Mouse (Mus musculus) left cerebral cortex, postnatal 10 days (tissue): ENCODE data around the gene Dnajc7. TPM values are rescaled to one million over a fixed set of nuclear protein-coding genes. Genes with fewer than 3 reads are reported as not detected.
A peak's percentile ranks its signal among the peaks of the same experiment; 100 is the strongest.
"Not testable (repeated sequence)": the region's sequence is repeated elsewhere in the genome, so short reads cannot be mapped to it uniquely, and the experiment has no call there.

Source experiments
- DNase-seq, 2 experiments: peaks; one replicate each; pipeline ENCODE4 v3.0.0; 2021 to 2022; ENCODE audit warnings: low spot score in 2 of 2, mixed read lengths in 1 of 2; ENCODE audit errors: extremely low spot score in 1 of 2
- intact Hi-C: fragments of 180-260 bp; cut with DNase I; formaldehyde crosslinking; loops from one replicate; pipeline ENCODE4 v1.15.1; 2025
- total RNA-seq, 2 experiments: library from RNA; stranded (reverse); gene quantifications; 2 replicates each; pipeline ENCODE4 v1.2.3; 2021

Dnajc7 gene
- total RNA-seq, 2 experiments from 2014 or later: 234 to 253 TPM

- intact Hi-C loops: no loop called here
- DNase-seq: peak; percentile 34 to 85
Observed at GRCm38 (mm10) chr11:100618761-100619484, 1.0 kb downstream of the Dnajc7 start, which contains the start of gene Nkiras2. Gene Nkiras2, plus strand, starts transcription at chr11:100619244.

- intact Hi-C loops: no loop called here
- no peak for DNase-seq
Observed at GRCm38 (mm10) chr11:100617480-100617879, 2.5 kb downstream of the Dnajc7 start.

GRCm38 (mm10) chr11:100616836-100617235 is 3.1 kb downstream of the Dnajc7 start:
- intact Hi-C loops, DNase-seq: not testable (repeated sequence)

GRCm38 (mm10) chr11:100616332-100616731 is 3.6 kb downstream of the Dnajc7 start:
- DNase-seq: no peak
- intact Hi-C loops: no loop called here

GRCm38 (mm10) chr11:100613241-100613640 is 6.7 kb downstream of the Dnajc7 start:
- intact Hi-C loops: loop anchor here (5.0 kb wide), 1 partner anchor 41 kb away; the partner anchor contains the start of gene Cnp
- DNase-seq: no peak

GRCm38 (mm10) chr11:100611627-100612026 is 8.3 kb downstream of the Dnajc7 start:
- intact Hi-C loops: loop anchor here (5.0 kb wide), 1 partner anchor 39 kb away; the partner anchor contains the start of gene Cnp
- DNase-seq: no peak

GRCm38 (mm10) chr11:100609997-100610680 is 9.8 kb downstream of the Dnajc7 start:
- intact Hi-C loops: loop anchor here (5.0 kb wide), 1 partner anchor 38 kb away; the partner anchor contains the start of gene Cnp
- no peak for DNase-seq

- DNase-seq: no peak
- intact Hi-C loops: no loop called here
Observed at GRCm38 (mm10) chr11:100609355-100609996, 10.5 kb downstream of the Dnajc7 start.

- intact Hi-C loops: no loop called here
- no peak for DNase-seq
Observed at GRCm38 (mm10) chr11:100608796-100609195, 11.2 kb downstream of the Dnajc7 start.

GRCm38 (mm10) chr11:100607121-100607520 is 12.8 kb downstream of the Dnajc7 start:
- intact Hi-C loops: no loop called here

GRCm38 (mm10) chr11:100605451-100605850 is 14.5 kb downstream of the Dnajc7 start:
- DNase-seq: no peak
- intact Hi-C loops: no loop called here

More at GRCm38 (mm10) chr11:100607121-100607520, 12.8 kb downstream of the Dnajc7 start:
- DNase-seq: no peak

GRCm38 (mm10) chr11:100604321-100605005 is 15.5 kb downstream of the Dnajc7 start:
- intact Hi-C loops: no loop called here
- DNase-seq: no peak

- intact Hi-C loops: no loop called here
- no peak for DNase-seq
Observed at GRCm38 (mm10) chr11:100603813-100604212, 16.2 kb downstream of the Dnajc7 start.

GRCm38 (mm10) chr11:100603155-100603554 is 16.8 kb downstream of the Dnajc7 start:
- intact Hi-C loops: no loop called here
- no peak for DNase-seq

GRCm38 (mm10) chr11:100601372-100601771 is 18.6 kb downstream of the Dnajc7 start:
- no peak for DNase-seq
- intact Hi-C loops: no loop called here

- intact Hi-C loops: no loop called here
- no peak for DNase-seq
Observed at GRCm38 (mm10) chr11:100598074-100598473, 21.9 kb downstream of the Dnajc7 start.

GRCm38 (mm10) chr11:100595533-100595932 is 24.4 kb downstream of the Dnajc7 start:
- intact Hi-C loops: no loop called here
- no peak for DNase-seq

GRCm38 (mm10) chr11:100594608-100595007 is 25.4 kb downstream of the Dnajc7 start:
- DNase-seq: no peak
- intact Hi-C loops: no loop called here
